Mouse (Mus musculus) heart, embryonic 15.5 days (tissue): ENCODE measurements around the gene Polk. TPM values are rescaled to one million over a fixed set of nuclear protein-coding genes. Genes with fewer than 3 reads are reported as not detected.

Experiments used
- ATAC-seq: fragments of 200-750 bp; cut with Nextera tagmentation; replicated peaks from 2 replicates; pipeline ENCODE4 v1.8.0; 2017; ENCODE audit warnings: low read depth, moderate TSS enrichment; ENCODE audit not compliant: insufficient number of reproducible peaks, insufficient read depth, low FRiP score
- H3K27ac ChIP-seq: fragments of 300-500 bp; sonication (generic); 2 replicates; pipeline ENCODE4 v1.5.1; 2015; ENCODE audit warnings: mild to moderate bottlenecking, inconsistent platforms
- H3K27me3 ChIP-seq: fragments of 300-500 bp; sonication (generic); 2 replicates; pipeline ENCODE4 v1.6.1; 2015; ENCODE audit warnings: inconsistent platforms
- H3K36me3 ChIP-seq: fragments of 300-500 bp; sonication (generic); 2 replicates; pipeline ENCODE4 v1.6.1; 2015; ENCODE audit warnings: mild to moderate bottlenecking, inconsistent platforms
- H3K4me1 ChIP-seq: fragments of 300-500 bp; sonication (generic); replicated peaks from 2 replicates; pipeline ENCODE4 v1.6.1; 2015; ENCODE audit warnings: inconsistent platforms
- H3K4me2 ChIP-seq: fragments of 300-500 bp; sonication (generic); 2 replicates; pipeline ENCODE4 v1.6.1; 2015; ENCODE audit warnings: inconsistent platforms, mild to moderate bottlenecking, moderate library complexity
- H3K4me3 ChIP-seq: fragments of 300-500 bp; sonication (generic); 2 replicates; pipeline ENCODE4 v1.5.1; 2015; ENCODE audit warnings: mild to moderate bottlenecking, inconsistent platforms
- H3K9ac ChIP-seq: fragments of 300-500 bp; sonication (generic); 2 replicates; pipeline ENCODE4 v1.6.1; 2015; ENCODE audit warnings: mild to moderate bottlenecking, inconsistent platforms
- H3K9me3 ChIP-seq: fragments of 300-500 bp; sonication (generic); replicated peaks from 2 replicates; pipeline ENCODE4 v1.6.1; 2016; ENCODE audit warnings: inconsistent platforms
- WGBS: fragments of 180-500 bp; shearing (Covaris S2); methylation state at CpG from one replicate; pipeline ENCODE4 v1.1.7; 2015; ENCODE audit warnings: mixed read lengths; 5-methylcytosine and 5-hydroxymethylcytosine counted together
- polyA plus RNA-seq: library from polyadenylated mRNA; unstranded; fragments of >200 nt; fragmentation: Nextera tagmentation; extraction: Ambion mirVana; gene quantifications from 2 replicates; pipeline ENCODE4 v1.2.1, GENCODE M21; 2015

Polk gene
- polyA plus RNA-seq, 1 experiment from 2014 or later, result 6.4 TPM

- Histone ChIP-seq H3K9me3 (no peaks in the 10 kb centered on the region), H3K27me3 (no peaks in the 10 kb centered on the region), H3K4me3 (no peak overlapping the region), H3K9ac (no peak overlapping the region), H3K27ac (no peak overlapping the region), H3K36me3 (peaks cover 3% of the 10 kb centered on the region; the same call in 1 of the 2 replicates), H3K4me1 (0 out of 2 replicates have a peak, but pooled peaks cover 4% of the 10 kb centered on the region), H3K4me2 (no peak overlapping the region)
- 58% methylated on average over 4 of the region's 4 CpGs for WGBS
- no peak for ATAC-seq
These were observed 5.6 kb upstream of the Polk start for GRCm38 (mm10) chr13:96547941-96548340.

DNA sequence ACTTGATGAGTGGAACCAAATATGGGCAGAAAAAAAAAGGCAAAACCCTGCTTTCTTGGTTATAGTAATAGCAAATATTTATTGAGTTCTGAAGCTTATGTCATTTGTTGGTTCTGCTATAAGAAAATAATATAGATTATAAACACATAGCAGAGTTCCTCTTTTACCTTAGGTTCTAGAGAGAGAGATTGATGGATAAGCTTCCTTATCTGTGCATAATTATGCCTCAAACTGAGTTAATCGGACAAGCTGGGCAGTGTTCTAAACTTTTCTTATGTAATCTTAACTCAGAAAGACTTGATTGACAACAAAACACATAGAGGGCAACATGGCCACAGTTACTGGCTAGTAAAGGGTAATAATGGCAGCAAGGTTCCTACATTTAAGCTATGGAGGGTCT is 4.9 kb upstream of the Polk start:
- WGBS, result 66% methylated on average over 1 of the region's 1 CpGs

GRCm38 (mm10) chr13:96544506-96544905 is 2.1 kb upstream of the Polk start:
- H3K27me3 ChIP-seq, result no peaks in the 10 kb centered on the region
- no peak for ATAC-seq
- H3K9ac ChIP-seq, result no peak overlapping the region
- peaks cover 9% of the 10 kb centered on the region; the same call in 1 of the 2 replicates for H3K4me1 ChIP-seq
- H3K27ac ChIP-seq, result no peak overlapping the region
- no peaks in the 10 kb centered on the region for H3K9me3 ChIP-seq
- H3K36me3 ChIP-seq, result peaks cover under 1% of the 10 kb centered on the region; the same call in 1 of the 2 replicates
- no peak overlapping the region for H3K4me3 ChIP-seq
- WGBS, result 69% methylated on average over 2 of the region's 2 CpGs
- H3K4me2 ChIP-seq, result no peak overlapping the region

More for the DNA sequence above, 4.9 kb upstream of the Polk start:
- H3K4me1 ChIP-seq, result 0 out of 2 replicates have a peak, but pooled peaks cover 4% of the 10 kb centered on the region
- H3K36me3 ChIP-seq, result peaks cover 3% of the 10 kb centered on the region; the same call in 1 of the 2 replicates
- no peaks in the 10 kb centered on the region for H3K9me3 ChIP-seq
- no peak overlapping the region for H3K27ac ChIP-seq
- no peak overlapping the region for H3K4me3 ChIP-seq
- no peaks in the 10 kb centered on the region for H3K27me3 ChIP-seq
- ATAC-seq, result no peak
- H3K9ac ChIP-seq, result no peak overlapping the region
- no peak overlapping the region for H3K4me2 ChIP-seq

DNA sequence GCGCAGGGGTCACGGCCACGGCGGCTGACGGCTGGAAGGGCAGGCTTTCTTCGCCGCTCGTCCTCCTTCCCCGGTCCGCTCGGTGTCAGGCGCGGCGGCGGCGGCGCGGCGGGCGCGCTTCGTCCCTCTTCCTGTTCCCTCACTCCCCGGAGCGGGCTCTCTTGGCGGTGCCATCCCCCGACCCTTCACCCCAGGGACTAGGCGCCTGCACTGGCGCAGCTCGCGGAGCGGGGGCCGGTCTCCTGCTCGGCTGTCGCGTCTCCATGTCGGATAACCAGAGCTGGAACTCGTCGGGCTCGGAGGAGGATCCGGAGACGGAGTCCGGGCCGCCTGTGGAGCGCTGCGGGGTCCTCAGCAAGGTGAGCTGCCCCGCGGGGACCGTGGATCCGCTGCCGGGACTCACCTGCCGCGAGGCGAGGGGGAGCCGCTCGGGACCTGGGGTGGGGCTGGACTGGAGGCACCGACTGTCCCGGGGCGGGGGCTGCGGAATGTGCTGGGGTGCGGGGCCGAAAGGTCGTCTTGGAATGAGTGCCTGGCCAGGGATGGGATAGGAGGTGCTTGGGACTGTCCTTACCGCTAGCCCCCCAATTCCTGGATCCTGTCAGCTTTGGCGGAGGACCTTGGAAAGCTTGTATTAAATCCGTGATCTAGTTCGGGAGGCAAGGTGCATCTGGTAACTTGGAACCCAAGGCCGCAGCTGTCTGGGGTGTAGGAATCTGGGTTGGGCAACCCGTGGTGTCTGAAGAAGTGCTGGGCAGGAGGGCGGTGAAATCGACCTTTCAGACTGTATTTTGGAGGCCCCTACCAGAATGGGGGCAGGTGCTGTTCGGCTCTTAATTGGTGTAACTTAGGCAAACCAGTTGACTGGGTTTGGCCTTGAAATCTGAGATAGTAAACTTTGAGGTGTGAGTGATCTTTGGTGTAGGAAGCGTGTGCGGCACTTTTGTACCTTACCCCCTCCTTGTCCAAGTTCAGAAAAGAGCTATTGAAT is 817 bp upstream of the Polk start:
- Histone ChIP-seq H3K27ac (peak overlapping the region; percentile 96), H3K9ac (peak overlapping the region; percentile 98), H3K4me3 (peak overlapping the region; percentile 83), H3K27me3 (no peaks in the 10 kb centered on the region), H3K9me3 (no peaks in the 10 kb centered on the region), H3K4me2 (peak overlapping the region; percentile 77), H3K36me3 (no peaks in the 10 kb centered on the region), H3K4me1 (peaks cover 9% of the 10 kb centered on the region; the same call in 1 of the 2 replicates)
- under 1% methylated on average over 72 of the region's 73 CpGs for WGBS
- ATAC-seq, result peak; percentile 61

DNA sequence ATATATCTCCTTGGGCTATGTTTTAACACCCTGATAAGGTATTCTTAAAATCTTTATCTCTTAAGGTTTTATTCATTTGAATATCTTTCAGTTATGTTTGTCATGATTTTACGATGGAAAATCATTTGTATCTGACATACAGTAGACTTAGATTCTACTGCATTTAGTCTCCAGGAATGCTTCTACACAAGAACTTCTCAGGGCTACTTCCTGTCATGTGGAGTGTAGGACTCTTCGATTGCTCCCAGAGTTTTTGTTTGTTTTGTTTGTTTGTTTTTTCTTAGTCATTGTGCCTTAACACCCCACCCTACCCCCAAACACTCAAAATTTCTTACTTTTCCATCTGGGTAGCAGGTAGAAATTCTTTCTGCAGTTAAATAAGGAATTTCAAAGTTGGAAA is 998 bp downstream of the Polk start:
- H3K4me1 ChIP-seq, result peaks cover 9% of the 10 kb centered on the region; the same call in 1 of the 2 replicates
- H3K27ac ChIP-seq, result no peak overlapping the region
- no peak overlapping the region for H3K9ac ChIP-seq
- no peak for ATAC-seq
- H3K4me2 ChIP-seq, result peak overlapping the region; percentile 63
- H3K4me3 ChIP-seq, result peak overlapping the region; percentile 83
- no peaks in the 10 kb centered on the region for H3K27me3 ChIP-seq
- H3K36me3 ChIP-seq, result no peaks in the 10 kb centered on the region
- H3K9me3 ChIP-seq, result no peaks in the 10 kb centered on the region
- WGBS, result 26% methylated on average over 2 of the region's 2 CpGs

DNA sequence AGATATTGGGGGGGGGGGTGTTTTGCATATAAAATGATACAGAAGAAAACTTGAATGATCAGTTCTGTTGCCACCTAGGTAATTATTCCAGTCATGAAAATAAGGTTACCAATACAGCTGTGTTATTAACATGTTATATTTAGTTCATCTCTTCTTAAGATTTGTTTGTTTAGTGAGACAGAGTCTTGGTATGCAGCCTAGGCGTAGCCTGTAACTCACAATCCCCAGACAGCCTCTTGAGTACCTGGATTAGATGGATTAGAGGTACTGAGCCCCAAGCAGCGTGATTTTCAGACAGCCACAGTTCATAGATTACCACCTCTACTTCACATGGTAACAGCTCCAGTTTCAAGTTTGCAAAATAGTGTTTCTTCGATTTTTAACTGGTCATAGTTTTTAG is 4.3 kb downstream of the Polk start:
- H3K9me3 ChIP-seq, result no peaks in the 10 kb centered on the region
- peaks cover 5% of the 10 kb centered on the region; the same call in 1 of the 2 replicates for H3K4me1 ChIP-seq
- no peaks in the 10 kb centered on the region for H3K36me3 ChIP-seq
- H3K4me2 ChIP-seq, result no peak overlapping the region
- no peak overlapping the region for H3K9ac ChIP-seq
- H3K27ac ChIP-seq, result no peak overlapping the region
- H3K4me3 ChIP-seq, result no peak overlapping the region
- WGBS, result 72% methylated on average over 3 of the region's 3 CpGs
- H3K27me3 ChIP-seq, result no peaks in the 10 kb centered on the region
- no peak for ATAC-seq

DNA sequence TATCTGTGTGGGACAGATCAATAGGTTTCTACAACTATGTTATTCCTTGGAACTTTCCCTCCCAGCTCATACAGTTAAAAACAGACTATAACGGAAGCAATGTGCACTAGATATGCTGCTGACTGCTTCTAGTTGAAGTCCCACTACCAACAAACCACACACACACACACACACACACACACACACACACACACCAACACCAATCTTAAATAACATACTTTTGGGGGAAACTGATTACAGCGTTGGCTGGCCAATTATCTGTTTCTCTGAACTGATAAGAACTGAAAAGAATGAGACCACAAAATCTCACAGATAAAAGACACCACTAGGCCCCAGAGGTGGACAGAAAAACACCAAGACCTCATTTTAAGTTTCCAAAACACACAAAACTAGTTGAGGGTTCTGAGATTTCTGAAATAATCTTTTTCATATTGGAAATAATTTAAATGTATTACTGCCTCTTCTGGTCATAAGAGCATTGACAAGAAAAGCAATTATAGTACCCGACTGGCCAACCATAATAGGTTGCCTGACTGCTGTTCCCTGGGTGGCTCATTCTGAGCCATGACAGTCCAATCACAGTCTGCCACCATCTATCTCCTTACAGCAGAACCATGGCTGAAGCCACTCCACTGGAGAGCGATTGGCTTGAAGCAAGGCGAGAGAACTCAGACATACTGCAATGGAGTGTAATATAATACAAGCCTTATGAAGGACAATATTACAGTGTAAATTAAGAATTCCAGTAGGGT is 5.4 kb downstream of the Polk start:
- Histone ChIP-seq H3K27me3 (no peaks in the 10 kb centered on the region), H3K36me3 (no peaks in the 10 kb centered on the region), H3K9ac (no peak overlapping the region), H3K4me2 (no peak overlapping the region), H3K9me3 (no peaks in the 10 kb centered on the region), H3K4me1 (peaks cover 5% of the 10 kb centered on the region; the same call in 1 of the 2 replicates), H3K27ac (0 out of 2 replicates have a peak overlapping the region, but pooled peaks have one; percentile 16), H3K4me3 (no peak overlapping the region)
- 61% methylated on average over 5 of the region's 5 CpGs for WGBS
- ATAC-seq, result no peak

- Histone ChIP-seq H3K27me3 (no peaks in the 10 kb centered on the region), H3K36me3 (no peaks in the 10 kb centered on the region; the same call in 1 of the 2 replicates), H3K4me2 (no peak overlapping the region), H3K9ac (no peak overlapping the region), H3K4me3 (no peak overlapping the region), H3K27ac (no peak overlapping the region), H3K9me3 (no peaks in the 10 kb centered on the region), H3K4me1 (no peaks in the 10 kb centered on the region)
- ATAC-seq, result no peak
- 62% methylated on average over 2 of the region's 2 CpGs for WGBS
These were observed 8.6 kb downstream of the Polk start for GRCm38 (mm10) chr13:96533742-96534141.

DNA sequence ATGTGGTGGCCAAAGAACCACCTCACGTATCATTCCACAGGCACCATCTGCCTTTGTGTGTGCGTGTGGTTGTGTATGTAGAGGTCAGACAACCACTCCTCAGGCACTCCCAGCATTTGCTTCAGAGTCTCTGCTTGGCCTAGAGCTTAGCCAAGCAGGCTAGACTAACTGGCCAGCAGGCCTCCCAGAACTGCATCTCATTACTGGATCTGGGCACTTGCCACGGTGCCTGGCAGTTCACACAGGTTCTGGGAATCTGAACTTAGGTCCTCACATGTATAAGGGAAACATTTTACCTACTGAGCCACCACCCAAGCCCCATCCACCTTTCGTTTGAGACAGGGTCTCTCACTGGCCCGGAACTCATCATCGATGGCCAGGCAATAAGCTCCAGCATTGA is 10.2 kb downstream of the Polk start:
- Histone ChIP-seq H3K9ac (no peak overlapping the region), H3K4me1 (no peaks in the 10 kb centered on the region), H3K9me3 (no peaks in the 10 kb centered on the region), H3K4me3 (no peak overlapping the region), H3K4me2 (no peak overlapping the region), H3K27ac (no peak overlapping the region), H3K36me3 (no peaks in the 10 kb centered on the region; the same call in 1 of the 2 replicates), H3K27me3 (no peaks in the 10 kb centered on the region)
- WGBS, result 85% methylated on average over 6 of the region's 6 CpGs
- ATAC-seq, result no peak

DNA sequence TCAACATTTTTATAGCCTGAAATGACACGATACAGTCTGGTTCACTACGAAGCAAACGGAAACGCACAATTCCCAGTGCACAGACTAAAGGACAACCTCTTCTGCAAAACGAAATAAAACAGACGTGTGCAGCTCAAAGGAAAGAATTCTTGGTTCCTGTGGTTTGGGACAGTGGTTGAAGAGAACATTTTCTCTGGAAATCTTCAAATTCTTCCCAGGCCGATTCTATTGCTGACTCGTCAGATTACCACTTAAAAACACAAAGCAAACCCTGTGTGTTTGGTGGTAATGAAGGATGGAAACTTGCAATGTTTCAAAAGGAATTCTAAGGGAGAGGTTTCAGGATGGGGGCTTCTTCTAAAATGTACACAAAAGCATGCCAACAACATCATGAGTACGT is 12.3 kb downstream of the Polk start:
- Histone ChIP-seq H3K27me3 (no peaks in the 10 kb centered on the region), H3K4me2 (no peak overlapping the region), H3K9ac (no peak overlapping the region), H3K9me3 (no peaks in the 10 kb centered on the region), H3K4me3 (no peak overlapping the region), H3K27ac (no peak overlapping the region), H3K36me3 (no peaks in the 10 kb centered on the region; the same call in 1 of the 2 replicates), H3K4me1 (no peaks in the 10 kb centered on the region)
- no peak for ATAC-seq
- 93% methylated on average over 9 of the region's 9 CpGs for WGBS

GRCm38 (mm10) chr13:96529542-96529941 is 12.8 kb downstream of the Polk start:
- H3K9me3 ChIP-seq, result no peaks in the 10 kb centered on the region
- no peak overlapping the region for H3K4me2 ChIP-seq
- no peaks in the 10 kb centered on the region; the same call in 1 of the 2 replicates for H3K36me3 ChIP-seq
- H3K4me1 ChIP-seq, result no peaks in the 10 kb centered on the region
- no peaks in the 10 kb centered on the region for H3K27me3 ChIP-seq
- 84% methylated on average over 3 of the region's 3 CpGs for WGBS
- no peak overlapping the region for H3K4me3 ChIP-seq
- no peak overlapping the region for H3K9ac ChIP-seq
- no peak for ATAC-seq
- no peak overlapping the region for H3K27ac ChIP-seq
